Mouse (Mus musculus): ENCODE results near the gene Prdx1.

DNA sequence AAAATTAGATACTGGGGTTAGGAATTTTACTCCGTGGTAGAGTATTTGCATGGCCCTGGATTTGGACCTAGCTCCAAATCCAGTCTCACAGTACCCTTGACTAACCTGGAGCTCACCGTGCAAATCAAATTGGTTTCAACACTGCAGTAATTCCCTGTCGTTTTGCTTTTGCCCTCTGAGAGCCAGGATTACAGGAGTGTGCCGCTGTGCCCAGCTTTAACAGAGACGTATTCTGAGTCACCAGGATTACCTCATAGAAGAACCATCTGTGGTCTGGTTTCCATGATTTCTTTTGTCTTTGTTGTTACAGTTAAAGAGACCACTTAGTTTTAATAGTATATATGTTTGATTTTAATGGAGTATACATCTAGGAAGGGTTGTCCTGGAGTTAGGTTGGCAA is 6.2 kb upstream of the Prdx1 start:
- no peak for TF ChIP-seq CTCF (IDR thresholded peaks at IDR 0.05; ENCODE audit: extremely low read depth, insufficient read depth, low read length)
- TF ChIP-seq POLR2A (IDR thresholded peaks at IDR 0.05; ENCODE audit: extremely low read depth, insufficient read depth, low read length): no peak
